ENCODE assay signal across 33 mouse cellular contexts in genomic region chr4:124962576-124962975, GRCm38 (mm10). TPM values are rescaled to one million over a fixed set of nuclear protein-coding genes. Genes with fewer than 3 reads are reported as not detected.
"Had no signal": no experiment of that assay in that cellular context is flagged by ENCODE, and none has a peak within 500 bp of the region (broad histone marks: within the 10 kb centered on the region; RNA-seq: fewer than 3 reads in every experiment).

No protein-coding gene starts in this region.

- H3K27me3 ChIP-seq: liver, embryonic 13.5 days; liver, embryonic 15.5 days; midbrain, embryonic 12.5 days; midbrain, embryonic 13.5 days; neural tube, embryonic 12.5 days; neural tube, embryonic 13.5 days had no signal

- H3K27ac ChIP-seq: limb, embryonic 10.5 days; limb, embryonic 12.5 days; limb, embryonic 13.5 days; limb, embryonic 15.5 days; liver, embryonic 12.5 days; liver, embryonic 13.5 days; liver, embryonic 14.5 days; liver, embryonic 15.5 days; lung, embryonic 15.5 days; macrophage; midbrain, embryonic 12.5 days; midbrain, embryonic 13.5 days; neural tube, embryonic 12.5 days; neural tube, embryonic 13.5 days had no signal

- H3K4me3 ChIP-seq: limb, embryonic 10.5 days; limb, embryonic 12.5 days; limb, embryonic 13.5 days; limb, embryonic 15.5 days; liver, embryonic 12.5 days; liver, embryonic 13.5 days; liver, embryonic 15.5 days; lung, embryonic 15.5 days; megakaryocyte, embryonic 14.5 days; midbrain, embryonic 12.5 days; midbrain, embryonic 13.5 days; myocyte; neural tube, embryonic 12.5 days; neural tube, embryonic 13.5 days had no signal

- H3K4me1 ChIP-seq: limb, embryonic 15.5 days; liver, embryonic 12.5 days; liver, embryonic 13.5 days; liver, embryonic 15.5 days; lung, embryonic 15.5 days had no signal

- DNase-seq: left cerebral cortex, postnatal 4 days; liver; liver, embryonic 13.5 days; liver, postnatal 0 days; lung, adult 18-20 months; lung, adult 2 months; lung, embryonic 14.5 days; lung, postnatal 10 days; lung, postnatal 14 days; lung, postnatal 36 days; lung, postnatal 4 days; midbrain, embryonic 14.5 days had no signal

- H3K9ac ChIP-seq: limb, embryonic 12.5 days; limb, embryonic 13.5 days; limb, embryonic 15.5 days; liver, embryonic 12.5 days; liver, embryonic 13.5 days; liver, embryonic 14.5 days; liver, embryonic 15.5 days; liver, postnatal 0 days; lung, embryonic 14.5 days; lung, embryonic 15.5 days; midbrain, embryonic 12.5 days; midbrain, embryonic 13.5 days; neural tube, embryonic 12.5 days; neural tube, embryonic 13.5 days had no signal

- H3K9me3 ChIP-seq: limb, embryonic 10.5 days; limb, embryonic 12.5 days; limb, embryonic 13.5 days; limb, embryonic 15.5 days; liver, embryonic 12.5 days; liver, embryonic 13.5 days; liver, embryonic 15.5 days; lung, embryonic 15.5 days; midbrain, embryonic 12.5 days; midbrain, embryonic 13.5 days; neural tube, embryonic 12.5 days; neural tube, embryonic 13.5 days had no signal

- ATAC-seq: liver, embryonic 12.5 days; liver, postnatal 0 days; lung, postnatal 0 days; midbrain, embryonic 13.5 days; midbrain, embryonic 16.5 days had no signal

- H3K36me3 ChIP-seq: limb, embryonic 10.5 days; limb, embryonic 12.5 days; limb, embryonic 13.5 days; limb, embryonic 15.5 days; liver, embryonic 12.5 days; liver, embryonic 13.5 days; liver, embryonic 15.5 days; lung, embryonic 15.5 days; midbrain, embryonic 12.5 days; midbrain, embryonic 13.5 days; neural tube, embryonic 12.5 days; neural tube, embryonic 13.5 days had no signal

- H3K4me2 ChIP-seq: limb, embryonic 12.5 days; limb, embryonic 13.5 days; limb, embryonic 15.5 days; liver, embryonic 11.5 days; liver, embryonic 12.5 days; liver, embryonic 13.5 days; liver, embryonic 15.5 days; lung, embryonic 14.5 days; lung, embryonic 15.5 days; midbrain, embryonic 11.5 days; midbrain, embryonic 12.5 days; midbrain, embryonic 13.5 days; neural tube, embryonic 12.5 days; neural tube, embryonic 13.5 days had no signal

RNA-seq across cellular contexts. Expression of gene Rspo1, which starts 23.7 kb away (rescaled TPM):
- total RNA-seq: megakaryocyte-erythroid progenitor cell, adult 5-6 weeks; monocyte, adult 5-6 weeks had no signal
- polyA plus RNA-seq: macrophage had no signal
